Mouse (Mus musculus) thymus, adult 18-20 months (tissue): ENCODE measurements around the gene Pi4k2a.
"Not testable (repeated sequence)": the region's sequence is repeated elsewhere in the genome, so short reads cannot be mapped to it uniquely, and the experiment has no call there.

Experiments
- DNase-seq, 2 experiments: peaks; one replicate each; pipeline ENCODE4 v3.0.0; 2022; ENCODE audit warnings: mixed read lengths in 2 of 2

The Pi4k2a gene

DNA sequence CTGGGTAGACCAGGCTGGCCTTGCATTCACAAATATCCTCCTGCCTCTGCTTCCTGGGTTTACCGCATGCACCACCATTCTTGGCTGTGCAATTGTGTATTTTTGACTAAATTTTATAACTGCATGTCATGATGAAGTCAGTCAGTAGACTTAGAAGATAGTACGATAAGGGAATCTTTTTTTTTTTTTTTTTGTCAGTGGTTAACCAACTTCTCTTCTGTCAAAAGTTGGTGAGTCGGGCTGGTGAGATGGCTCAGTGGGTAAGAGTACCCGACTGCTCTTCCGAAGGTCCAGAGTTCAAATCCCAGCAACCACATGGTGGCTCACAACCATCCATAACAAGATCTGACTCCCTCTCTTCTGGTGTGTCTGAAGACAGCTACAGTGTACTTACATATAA, 8.7 kb upstream of the Pi4k2a start:
- not testable (repeated sequence) for DNase-seq

DNA sequence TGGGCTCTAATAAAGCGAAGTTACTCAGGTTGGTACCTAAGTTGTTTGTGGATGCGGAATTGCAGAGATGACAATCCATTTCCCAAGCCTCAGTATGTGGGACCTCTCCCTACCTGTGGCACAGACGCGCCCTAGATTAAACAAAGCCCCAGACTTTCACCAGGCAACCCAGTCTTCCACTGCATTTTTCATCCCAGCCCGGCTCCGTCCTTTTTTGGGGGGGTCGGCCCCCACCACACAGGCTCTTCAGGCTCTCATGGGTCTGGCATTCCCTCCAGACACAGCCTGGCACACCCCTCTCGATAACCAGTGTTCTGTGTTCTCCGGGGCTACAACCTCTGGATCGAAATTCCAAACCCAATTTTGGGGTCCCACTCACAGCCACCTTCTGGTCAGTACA, 4.6 kb upstream of the Pi4k2a start:
- DNase-seq: no peak

DNA sequence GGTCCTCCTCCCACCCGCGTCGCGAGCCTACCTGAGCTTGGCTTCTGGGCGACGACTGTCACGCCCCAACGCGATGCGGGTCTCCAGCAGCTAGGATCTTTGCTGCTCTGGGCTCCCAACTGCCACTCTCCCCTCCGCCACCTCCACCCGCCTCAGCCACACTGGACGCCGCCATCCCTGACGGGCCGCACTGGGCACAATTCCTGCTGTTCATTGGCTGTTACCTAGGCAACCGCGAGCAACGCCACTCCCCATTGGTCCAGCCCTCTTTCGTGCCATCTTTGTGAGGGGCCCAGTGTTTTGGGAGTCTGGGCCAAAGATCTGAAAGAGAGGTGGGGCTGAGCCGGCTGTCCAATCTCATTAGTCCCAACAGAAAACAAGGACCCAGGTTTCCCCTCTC, 4.1 kb upstream of the Pi4k2a start, which contains the start of gene Morn4:
Morn4 (minus strand) TSS at position 192 of the 400 bp plus-strand sequence.
- no peak for DNase-seq

DNA sequence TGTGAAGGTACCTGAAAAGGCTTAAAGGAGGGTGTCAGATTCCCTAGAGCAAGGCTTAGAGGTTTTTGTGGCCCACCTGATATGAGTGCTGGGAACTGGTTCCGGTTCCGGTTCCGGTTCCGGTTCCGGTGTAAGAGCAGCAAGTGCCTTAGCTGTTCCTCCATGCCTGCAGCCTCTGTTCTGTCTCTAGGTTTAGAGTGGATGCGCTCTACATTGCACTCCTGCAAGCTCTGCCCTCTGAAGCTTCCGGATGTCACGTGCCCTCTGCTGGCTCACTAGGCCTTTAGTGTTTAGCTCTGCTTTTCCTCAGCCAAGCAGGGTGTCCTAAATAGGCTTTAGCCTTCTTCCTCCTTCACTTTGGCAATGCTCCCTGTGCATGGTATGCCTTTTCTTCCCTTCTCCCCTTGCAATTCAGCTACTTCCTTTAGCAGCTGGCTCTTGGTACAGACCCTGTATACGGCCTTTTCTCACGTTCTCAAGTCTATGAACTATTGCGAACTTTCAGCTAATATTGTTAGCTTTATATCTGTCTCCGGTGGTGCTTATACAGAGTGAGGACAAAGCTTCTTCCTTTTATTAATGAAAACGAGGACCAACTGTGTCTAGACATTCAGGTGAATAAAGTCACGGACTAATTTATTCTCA, 1.0 kb upstream of the Pi4k2a start:
- DNase-seq: peak; percentile 68 to 76

DNA sequence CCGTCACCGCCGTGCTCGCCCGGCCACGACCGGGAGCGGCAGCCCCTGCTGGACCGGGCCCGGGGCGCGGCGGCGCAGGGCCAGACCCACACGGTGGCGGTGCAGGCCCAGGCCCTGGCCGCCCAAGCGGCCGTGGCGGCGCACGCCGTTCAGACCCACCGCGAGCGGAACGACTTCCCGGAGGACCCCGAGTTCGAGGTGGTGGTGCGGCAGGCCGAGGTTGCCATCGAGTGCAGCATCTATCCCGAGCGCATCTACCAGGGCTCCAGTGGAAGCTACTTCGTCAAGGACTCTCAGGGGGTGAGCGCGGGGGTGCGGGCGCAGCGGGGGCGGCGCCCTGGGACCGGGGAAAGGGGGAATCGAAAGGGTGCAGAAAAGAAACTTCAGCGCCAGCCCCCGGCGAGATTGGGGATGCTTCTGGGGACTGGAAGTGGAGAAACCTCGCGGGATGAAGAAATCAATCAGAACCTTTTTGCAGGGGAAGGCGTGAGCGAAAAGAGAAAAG, 419 bp downstream of the Pi4k2a start:
- DNase-seq: peak; percentile 41 to 48

DNA sequence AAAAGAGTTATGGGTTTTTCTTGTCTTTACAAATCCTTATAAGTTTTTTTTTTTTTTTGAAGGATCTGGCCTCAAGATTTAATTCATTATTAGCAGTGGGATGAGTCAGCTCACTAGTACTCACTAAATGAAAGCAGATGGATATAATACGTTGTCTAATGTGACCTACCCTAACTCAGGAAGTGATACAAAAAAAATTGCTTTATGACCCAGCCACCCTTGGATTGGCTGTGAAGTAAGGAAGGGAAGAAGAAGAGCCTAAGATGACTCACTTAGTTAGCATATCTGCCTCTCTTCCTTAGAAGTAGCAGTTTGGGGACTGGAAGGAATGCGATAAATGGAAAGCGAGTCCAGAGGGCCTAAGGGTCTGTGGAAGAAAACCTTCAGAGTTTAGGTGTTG, 9.1 kb downstream of the Pi4k2a start:
- DNase-seq: no peak

DNA sequence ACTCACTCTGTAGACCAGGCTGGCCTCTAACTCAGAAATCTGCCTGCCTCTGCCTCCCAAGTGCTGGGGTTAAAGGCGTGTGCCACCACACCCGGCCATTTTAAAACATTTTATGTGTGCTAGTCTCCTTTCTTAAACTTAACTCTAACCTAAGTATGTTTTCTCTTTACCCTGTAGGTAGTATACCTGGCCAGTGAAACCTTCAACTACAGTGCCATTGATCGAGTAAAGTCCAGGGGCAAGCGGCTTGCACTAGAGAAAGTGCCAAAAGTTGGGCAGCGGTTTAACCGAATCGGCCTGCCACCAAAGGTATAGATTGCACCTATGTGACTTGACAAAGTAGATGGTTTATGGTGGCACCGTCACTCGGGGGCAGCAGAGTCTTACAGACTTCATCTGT, 14.4 kb downstream of the Pi4k2a start:
- DNase-seq: no peak

DNA sequence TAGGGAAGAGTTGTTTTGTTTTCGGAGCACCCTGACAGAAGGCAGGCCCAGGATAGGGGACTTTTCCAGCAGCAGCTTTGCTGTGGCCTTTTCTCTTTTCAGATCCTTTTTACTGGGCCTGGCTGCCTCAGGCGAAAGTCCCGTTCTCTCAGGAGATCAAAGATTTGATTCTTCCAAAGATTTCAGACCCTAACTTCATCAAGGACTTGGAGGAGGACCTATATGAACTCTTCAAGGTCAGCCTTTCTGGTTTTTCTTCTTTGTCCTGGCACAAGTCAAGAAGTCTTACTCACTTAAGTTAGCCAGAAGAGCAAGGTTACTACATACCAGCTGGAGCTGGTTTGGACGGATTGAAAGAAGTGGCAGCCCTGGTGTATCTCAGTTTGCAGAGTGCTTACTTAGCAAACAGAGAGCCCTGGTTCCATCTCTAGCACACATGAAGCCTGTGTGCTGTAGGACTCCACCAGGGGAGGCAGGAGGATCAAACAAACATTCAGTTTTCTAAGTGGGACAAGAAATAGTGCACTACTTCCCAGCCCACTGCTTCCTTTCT, 25.6 kb downstream of the Pi4k2a start:
- no peak for DNase-seq

DNA sequence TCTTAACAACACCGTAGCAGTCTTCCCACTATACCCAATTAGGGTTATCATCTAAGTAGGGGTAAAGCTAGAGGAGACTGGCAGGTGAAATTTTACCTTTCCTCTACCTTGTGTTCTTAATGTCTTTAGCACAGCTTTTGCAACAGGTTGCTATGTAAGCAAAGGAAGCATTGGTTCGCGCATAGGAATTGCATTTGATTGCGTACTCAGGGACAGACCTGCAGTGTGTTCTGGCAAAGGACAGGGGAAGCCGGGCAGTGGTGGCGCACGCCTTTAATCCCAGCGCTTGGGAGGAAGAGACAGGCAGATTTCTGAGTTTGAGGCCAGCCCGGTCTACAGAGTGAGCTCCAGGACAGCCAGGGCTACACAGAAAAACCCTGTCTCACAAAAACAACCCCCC, 27.9 kb downstream of the Pi4k2a start:
- no peak for DNase-seq

DNA sequence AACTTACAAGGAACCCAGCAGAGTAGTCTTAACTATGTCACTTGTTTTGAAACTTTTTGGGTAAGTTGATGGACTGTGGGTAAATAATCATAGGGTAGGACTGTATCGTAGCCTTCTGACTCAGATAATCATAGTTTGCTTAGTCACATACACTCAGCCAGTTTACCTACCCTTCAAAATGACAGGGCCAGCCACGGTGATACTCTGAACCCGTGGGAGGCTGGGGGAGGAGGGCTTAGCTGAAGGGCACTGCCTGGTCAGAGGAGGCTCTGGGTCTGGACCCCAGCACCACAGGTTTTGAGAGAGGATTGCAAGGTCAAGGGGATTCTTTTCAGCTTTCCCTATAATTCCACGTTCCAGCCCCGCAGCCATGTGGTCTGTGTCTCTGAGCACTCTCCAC, 28.3 kb downstream of the Pi4k2a start:
- DNase-seq: no peak

DNA sequence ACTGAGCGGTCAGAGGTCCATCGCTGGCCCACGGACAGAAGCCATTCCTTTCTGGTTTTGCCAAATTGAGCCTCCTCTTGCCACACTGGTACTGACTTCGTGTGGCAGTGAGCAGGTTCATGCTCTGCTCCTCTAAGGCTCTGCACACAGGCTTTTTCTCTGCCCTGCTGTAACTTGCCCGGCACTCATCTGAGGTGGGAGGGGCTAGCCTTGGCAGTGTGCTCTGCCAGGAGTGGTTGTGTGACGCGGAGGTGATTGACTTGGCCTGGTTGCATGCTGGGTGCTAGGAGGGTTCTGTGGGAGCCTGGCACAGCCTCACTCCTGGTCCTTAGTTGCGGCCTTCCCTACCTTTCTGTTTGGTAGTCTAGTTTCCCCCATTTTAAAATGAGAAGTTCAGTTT, 30.2 kb downstream of the Pi4k2a start:
- DNase-seq: no peak

DNA sequence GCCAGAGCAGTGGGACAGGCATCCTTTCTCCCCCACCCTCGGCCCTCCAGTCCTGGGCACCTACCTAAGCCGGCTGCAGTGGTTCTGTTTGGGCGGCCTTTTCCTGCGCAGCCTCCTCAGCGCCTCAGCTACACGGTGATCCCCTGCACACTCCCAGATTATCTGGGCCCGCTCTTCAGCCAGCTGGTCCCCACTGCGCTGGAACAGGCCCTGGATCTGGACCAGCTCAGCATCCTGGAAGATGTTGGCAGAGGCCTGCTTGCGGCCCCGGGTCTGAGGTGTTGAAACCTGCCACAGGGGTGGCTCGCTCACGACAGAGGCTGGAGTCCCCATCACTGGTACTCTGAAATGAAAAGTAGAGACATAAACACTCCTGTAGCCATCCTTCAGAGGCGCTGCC, 34.4 kb downstream of the Pi4k2a start:
- DNase-seq: no peak

DNA sequence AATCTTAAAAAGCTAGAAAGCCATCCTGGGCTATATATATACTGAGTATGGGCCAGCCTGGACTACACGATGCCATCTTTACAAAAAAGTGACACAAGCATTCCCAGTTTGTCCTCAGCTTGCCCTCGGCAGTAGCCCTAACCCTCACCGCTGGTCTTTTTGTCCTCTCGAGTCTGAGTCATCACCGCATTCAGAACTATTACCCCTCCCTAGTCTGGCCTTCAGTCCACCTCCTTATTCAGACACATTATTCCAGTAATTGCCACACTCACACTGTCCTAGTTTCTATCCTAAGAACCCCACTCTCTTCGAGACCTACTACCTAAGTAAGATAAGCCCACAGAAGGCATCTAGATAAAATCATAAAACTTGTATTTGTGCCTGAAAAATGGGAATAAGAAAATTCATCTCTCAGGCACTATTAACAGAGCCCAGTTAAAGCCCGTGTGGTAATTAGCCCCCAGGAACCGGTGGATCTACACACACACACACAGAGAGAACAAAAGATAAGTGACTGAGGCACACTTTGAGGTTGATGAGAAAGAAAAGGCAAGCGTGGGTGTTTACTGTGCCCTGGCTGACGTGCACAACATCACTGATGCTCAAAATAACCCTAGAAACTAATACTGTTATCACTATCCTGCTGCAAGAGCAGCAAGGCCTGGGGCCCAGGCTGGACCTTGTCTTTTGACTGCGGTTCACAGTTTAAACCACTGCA, 35.4 kb downstream of the Pi4k2a start:
- DNase-seq: no peak

DNA sequence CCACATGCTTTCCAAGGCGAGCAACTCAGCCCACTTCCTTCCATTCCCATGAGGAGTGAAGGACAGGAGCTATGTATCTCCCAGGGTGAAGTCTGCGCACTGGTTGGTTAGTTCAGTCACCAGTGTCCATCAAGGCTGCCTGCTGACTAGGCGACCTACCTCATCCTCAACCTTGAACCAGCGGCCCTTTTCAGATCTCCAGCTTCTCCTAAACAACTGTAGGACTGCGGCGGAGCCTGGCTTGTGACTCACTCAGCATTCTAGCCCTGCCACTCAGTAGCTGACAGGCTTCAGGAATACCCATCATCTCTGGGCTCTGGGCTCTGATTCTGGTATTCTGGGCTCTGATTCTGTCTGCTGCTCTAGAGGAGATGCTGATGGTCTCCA, 35.9 kb downstream of the Pi4k2a start:
- DNase-seq: no peak

DNA sequence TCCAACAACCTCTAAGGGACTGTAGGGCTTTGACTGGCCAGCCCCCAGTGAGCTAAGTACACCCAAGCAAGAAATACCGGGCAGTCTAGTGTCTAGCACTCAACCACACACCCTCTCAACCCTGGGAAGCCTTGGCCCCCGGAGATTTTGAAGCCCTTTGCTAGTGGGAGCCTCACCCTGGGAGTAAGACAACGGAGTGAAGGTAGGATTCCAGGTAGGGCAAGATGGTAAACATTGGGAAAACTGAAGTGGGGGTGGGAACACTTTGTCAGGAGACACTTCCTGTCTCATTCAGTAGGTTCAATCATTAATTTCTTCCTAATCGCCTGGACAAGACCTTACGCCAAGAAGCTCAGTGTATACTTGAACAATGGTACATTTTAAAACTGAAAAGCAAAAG, 36.8 kb downstream of the Pi4k2a start:
- no peak for DNase-seq

DNA sequence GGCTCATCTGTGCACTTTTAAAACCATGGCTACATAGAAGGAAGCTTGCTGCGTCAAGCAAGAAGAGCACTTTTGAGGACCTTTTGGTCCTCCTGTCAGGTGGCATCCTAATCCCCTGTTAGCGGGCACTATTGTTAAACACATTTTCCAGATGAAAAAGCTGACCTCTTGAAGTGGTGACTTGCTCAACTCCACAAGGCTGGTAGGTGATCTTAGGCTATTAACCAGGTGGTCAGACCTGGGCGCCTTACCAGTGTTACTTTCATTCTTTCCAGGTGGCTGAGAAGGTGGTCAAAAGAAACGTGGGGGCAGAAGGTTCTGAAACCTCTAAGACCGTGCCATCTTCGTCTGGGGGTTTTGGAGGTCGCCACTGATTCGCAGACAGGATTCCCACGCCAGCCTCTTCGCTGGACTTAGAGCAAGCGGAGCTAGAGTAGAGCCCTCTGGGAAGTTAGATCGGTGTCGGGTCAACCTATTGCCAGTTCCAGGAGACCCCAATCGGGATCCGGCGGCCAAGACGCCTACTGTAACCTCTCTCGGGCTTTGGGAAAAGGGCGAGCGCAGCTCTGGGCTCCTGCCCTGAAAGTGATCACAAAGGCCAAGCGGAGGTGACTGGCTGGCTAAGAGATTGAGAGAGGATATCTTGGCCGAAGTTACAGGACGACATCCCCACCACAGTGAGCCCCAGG, 37.9 kb downstream of the Pi4k2a start:
- DNase-seq: no peak

DNA sequence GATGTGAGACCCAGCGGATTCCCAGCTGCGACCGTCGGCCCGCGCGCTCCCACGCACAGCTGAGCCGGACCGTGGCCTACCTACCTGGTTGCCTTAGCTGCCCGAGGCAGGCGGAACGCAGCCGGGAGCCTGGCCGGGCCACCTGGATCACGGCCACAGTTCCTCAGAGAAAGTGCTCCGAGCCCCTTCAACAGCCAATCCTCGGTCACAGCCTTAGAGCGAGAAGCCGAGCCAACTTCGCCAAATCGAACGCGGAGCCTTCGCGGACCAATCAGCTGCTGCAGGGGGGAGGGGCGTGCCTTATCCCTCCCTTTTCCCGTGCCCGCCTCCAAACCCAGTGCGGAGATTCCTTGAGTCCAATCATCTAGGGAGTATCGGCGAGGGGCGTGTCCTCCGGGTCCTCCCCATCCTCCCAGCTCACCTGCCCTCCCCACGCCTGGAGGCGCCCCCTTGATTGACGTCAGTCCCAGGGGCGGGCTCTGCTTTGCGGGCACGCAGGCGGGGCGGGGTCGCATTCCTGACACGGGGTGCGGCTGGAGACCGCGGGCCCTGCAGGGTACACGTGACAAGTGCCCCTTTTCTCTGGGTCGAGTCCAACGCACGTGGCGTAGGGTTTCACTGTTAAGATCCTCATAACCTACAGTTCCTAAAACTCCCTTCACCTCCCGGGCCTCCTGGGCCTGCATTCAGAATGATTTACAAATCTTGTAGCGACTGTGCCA, 38.7 kb downstream of the Pi4k2a start, which contains the start of gene Avpi1:
Avpi1 (minus strand) TSS at position 273 of the 722 bp plus-strand sequence.
- DNase-seq: peak; percentile 95 to 97

DNA sequence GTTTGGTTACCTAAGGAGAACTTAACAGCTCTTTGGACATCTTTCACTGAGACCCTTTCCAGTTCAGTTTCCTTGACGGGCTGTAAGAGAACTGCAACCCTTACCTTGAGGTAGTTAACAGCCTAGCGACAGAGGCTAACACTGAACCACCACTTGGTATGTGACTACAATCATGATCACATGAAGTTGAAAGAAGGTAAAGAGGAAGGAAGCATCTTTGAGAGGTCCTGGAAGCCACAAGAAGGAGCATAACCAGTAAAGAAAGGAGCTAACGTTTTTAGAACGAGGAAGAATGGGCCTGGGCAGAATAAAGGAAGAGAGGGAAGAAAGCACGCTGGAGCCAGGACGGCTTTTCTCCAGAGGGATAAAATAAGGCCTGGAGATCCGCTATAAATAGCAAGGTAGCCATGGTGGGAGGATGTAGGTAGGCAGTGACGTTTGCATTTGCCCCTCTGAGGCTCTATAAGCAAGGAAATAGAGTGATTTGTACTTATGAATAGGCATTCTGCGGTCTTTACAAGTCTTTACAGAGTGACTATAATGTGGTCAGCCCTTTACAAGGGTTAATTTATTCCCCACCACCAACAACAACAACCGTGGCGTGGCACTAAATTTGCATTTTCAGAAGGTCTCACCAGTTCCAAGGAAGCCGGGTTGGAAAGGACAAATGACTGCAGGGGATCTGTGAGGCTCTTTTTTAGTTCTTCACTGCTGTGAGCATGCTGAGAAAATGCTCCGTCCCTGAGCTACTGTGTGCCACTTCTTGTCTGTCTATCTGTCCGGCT, 39.4 kb downstream of the Pi4k2a start:
- DNase-seq: no peak

DNA sequence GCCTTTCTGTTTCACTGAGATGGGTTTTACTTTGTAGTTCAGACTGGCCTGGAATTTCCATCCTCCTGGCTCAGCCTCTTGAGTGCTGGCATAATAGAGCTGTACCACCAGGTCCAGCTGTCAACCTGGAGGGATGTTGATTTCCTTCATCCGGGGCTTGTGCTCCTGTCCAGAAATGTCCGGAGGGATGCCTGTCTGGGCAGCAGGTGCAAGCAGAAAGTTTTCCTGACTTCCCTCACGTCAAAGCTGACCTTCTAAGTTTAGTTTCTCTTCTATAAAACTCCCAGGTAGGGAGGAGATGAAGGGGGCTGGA, 40.0 kb downstream of the Pi4k2a start:
- DNase-seq: no peak

DNA sequence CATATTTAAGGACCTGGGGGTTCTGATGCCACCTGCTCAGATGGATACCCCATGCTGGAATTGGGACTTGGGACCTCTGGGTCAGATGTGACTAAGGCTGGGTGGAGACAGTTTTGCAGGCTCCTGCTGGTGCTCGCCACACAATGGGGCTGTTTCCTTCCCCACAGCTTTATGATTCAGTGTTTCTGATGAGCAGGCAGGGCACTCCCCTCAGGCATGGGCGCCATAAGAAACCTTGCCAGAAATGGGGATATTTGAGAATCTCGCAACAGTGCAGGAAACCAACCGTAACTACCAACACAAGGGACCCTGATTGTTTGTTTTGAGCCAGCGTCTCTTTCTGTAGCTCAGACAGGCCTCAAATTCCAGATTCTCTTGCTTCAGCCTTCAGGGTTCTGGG, 40.8 kb downstream of the Pi4k2a start:
- no peak for DNase-seq

DNA sequence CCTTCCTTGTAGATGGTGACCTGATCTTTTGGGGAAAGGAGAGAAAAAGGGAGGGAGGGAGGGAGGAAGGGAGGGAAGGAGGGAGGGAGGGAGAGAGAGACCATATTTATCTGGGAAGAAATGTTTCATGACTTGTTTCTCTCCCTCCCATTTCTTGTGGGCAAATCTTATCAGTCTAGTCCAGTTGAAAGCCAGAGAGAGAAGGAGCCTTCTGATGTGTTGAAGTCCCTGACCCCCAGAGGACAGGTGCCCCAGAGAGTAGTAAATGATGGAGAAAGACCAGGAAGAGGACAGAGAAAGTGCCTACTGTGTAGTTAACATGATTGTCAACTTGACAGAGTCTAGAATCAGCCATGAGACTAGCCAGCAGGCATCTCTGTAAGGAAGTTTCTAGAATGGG, 44.8 kb downstream of the Pi4k2a start:
- no peak for DNase-seq

DNA sequence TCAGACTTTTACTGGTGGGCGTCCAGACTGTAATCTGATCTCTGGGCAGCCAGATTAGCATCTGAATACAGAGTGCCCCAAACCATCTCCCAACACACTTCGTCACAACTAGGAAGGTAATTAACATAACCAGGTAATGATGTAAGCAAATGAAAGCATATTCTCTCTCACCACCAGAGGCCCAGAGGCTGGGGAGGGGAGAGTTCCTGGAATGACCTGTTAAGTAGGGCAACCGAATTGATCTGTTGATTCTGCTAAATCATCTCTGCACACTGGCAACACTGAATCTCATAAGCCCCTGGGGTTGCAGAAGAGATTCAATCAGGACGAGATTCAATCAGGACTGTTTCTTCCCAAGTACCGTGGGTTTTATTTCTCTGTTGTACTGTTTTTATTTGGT, 45.9 kb downstream of the Pi4k2a start:
- no peak for DNase-seq
